Mouse (Mus musculus): ENCODE results near the gene Acbd5.

GRCm38 (mm10) chr2:23119573-23119972 lies 51.6 kb downstream of the Acbd5 start:
- no peak for TF ChIP-seq CTCF (IDR thresholded peaks at IDR 0.05)
- TF ChIP-seq EP300 (IDR thresholded peaks at IDR 0.05), result no peak
